Mouse (Mus musculus) liver, embryonic 16.5 days (tissue): ENCODE measurements around the gene Fnbp1l. TPM values are rescaled to one million over a fixed set of nuclear protein-coding genes. Genes with fewer than 3 reads are reported as not detected.

Source experiments
- ATAC-seq: fragments of 200-750 bp; cut with Nextera tagmentation; 2 replicates; pipeline ENCODE4 v1.8.0; 2017; ENCODE audit warnings: low read depth, mild to moderate bottlenecking, moderate number of reproducible peaks, moderate library complexity
- H3K27ac ChIP-seq: fragments of 300-500 bp; sonication (generic); 2 replicates; pipeline ENCODE4 v1.5.1; 2014; ENCODE audit warnings: mild to moderate bottlenecking, low read length
- H3K27me3 ChIP-seq: fragments of 300-500 bp; sonication (generic); 2 replicates; pipeline ENCODE4 v1.6.1; 2014; ENCODE audit warnings: low read depth, low read length, mixed read lengths; ENCODE audit not compliant: control insufficient read depth, insufficient read depth
- H3K36me3 ChIP-seq: fragments of 300-500 bp; sonication (generic); 2 replicates; pipeline ENCODE4 v1.6.1; 2014; ENCODE audit warnings: mild to moderate bottlenecking; ENCODE audit not compliant: control insufficient read depth, insufficient read depth
- H3K4me1 ChIP-seq: fragments of 300-500 bp; sonication (generic); 2 replicates; pipeline ENCODE4 v1.6.1; 2014; ENCODE audit warnings: low read depth, low read length, mixed read lengths; ENCODE audit not compliant: control insufficient read depth
- H3K4me2 ChIP-seq: fragments of 300-500 bp; sonication (generic); 2 replicates; pipeline ENCODE4 v1.6.1; 2014; ENCODE audit warnings: low read depth, low read length, mixed read lengths
- H3K4me3 ChIP-seq: fragments of 300-500 bp; sonication (generic); 2 replicates; pipeline ENCODE4 v1.5.1; 2014; ENCODE audit warnings: low read depth, mild to moderate bottlenecking, low read length
- H3K9ac ChIP-seq: fragments of 300-500 bp; sonication (generic); 2 replicates; pipeline ENCODE4 v1.6.1; 2014; ENCODE audit warnings: low read depth, low read length
- H3K9me3 ChIP-seq: fragments of 300-500 bp; sonication (generic); replicated peaks from 2 replicates; pipeline ENCODE4 v1.6.1; 2016; ENCODE audit warnings: low read length; ENCODE audit not compliant: control insufficient read depth
- WGBS: fragments of 180-500 bp; shearing (Covaris S2); extraction: QIAGEN DNeasy Blood & Tissue Kit; methylation state at CpG from one replicate; pipeline ENCODE4 v1.1.7; 2014; ENCODE audit not compliant: insufficient replicate concordance; 5-methylcytosine and 5-hydroxymethylcytosine counted together
- polyA plus RNA-seq: library from polyadenylated mRNA; unstranded; fragments of >200 nt; fragmentation: Nextera tagmentation; extraction: Ambion mirVana; gene quantifications from 2 replicates; pipeline ENCODE4 v1.2.1, GENCODE M21; 2015

The Fnbp1l gene
- polyA plus RNA-seq, 1 experiment from 2014 or later, result 4.1 TPM

DNA sequence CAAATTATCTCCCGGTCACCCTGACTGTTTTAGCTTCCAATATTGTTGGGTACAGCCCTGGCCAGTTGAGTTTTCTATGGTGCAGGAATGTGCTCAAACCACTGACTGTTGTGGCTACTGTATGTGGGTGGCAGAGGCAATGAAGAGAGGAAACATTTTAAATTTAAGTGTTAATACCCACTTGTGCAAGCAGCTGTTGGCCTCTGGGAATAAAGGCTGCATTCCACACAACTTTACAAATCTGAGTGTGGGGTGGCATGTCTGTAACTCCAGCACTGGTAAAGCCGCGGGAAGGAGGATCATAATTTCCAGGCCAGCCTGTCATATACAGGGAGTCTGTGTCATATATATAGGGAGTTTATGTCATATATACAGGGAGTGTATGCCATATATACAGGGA is 99.2 kb downstream of the Fnbp1l start:
- no peak overlapping the region for H3K4me3 ChIP-seq
- H3K9ac ChIP-seq, result no peak overlapping the region
- ATAC-seq, result no peak
- no peaks in the 10 kb centered on the region; the same call in 1 of the 2 replicates for H3K4me1 ChIP-seq
- H3K27ac ChIP-seq, result no peak overlapping the region
- 68% methylated on average over 3 of the region's 3 CpGs for WGBS
- no peaks in the 10 kb centered on the region for H3K9me3 ChIP-seq
- no peak overlapping the region for H3K4me2 ChIP-seq
- no peaks in the 10 kb centered on the region for H3K27me3 ChIP-seq
- H3K36me3 ChIP-seq, result no peaks in the 10 kb centered on the region

DNA sequence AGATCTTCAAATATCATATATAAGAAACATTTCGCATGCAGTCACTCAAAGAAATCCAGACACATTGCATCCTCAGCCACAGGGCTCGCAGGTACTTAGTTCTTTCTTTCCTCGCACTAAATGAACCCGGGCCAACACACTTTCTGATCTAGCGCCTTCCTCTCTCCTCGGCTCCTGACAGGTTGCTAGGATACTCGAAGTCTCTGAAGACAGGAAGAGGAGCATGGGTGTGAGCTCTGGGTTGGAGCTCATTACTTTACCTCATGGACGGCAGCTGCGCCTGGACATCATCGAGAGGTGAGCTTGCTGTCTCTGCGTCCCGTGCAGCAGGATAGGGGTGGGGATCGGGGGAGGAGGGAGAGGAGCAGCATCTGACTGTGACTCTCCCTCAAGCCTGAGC is 100.4 kb downstream of the Fnbp1l start:
- Histone ChIP-seq H3K27ac (no peak overlapping the region), H3K9me3 (no peaks in the 10 kb centered on the region), H3K36me3 (no peaks in the 10 kb centered on the region), H3K27me3 (no peaks in the 10 kb centered on the region), H3K9ac (no peak overlapping the region), H3K4me2 (no peak overlapping the region), H3K4me1 (no peaks in the 10 kb centered on the region; the same call in 1 of the 2 replicates), H3K4me3 (no peak overlapping the region)
- no peak for ATAC-seq
- 63% methylated on average over 13 of the region's 13 CpGs for WGBS

DNA sequence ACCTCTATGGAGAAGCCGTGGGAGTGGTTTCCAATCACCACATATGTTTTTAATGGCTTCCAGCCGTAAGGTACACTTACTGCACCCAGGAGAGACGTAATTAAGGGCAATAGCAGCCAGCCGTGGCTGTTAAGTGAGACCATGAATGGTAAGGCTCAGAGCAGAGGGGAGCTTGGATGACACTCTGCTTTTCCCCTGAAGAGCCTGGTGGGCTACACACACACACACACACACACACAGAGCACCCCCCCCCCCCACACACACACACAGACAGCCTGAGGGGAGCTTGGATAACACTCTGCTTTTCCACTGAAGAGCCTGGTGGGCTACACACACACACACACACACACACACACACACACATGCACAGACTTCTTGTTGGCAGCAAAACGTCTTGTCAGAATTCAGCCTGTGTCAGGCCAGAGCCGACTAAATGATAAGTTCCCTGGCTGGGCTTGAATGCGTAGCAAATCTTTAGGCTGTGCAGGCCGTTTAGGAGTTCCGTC is 101.2 kb downstream of the Fnbp1l start:
- H3K27ac ChIP-seq, result no peak overlapping the region
- no peaks in the 10 kb centered on the region; the same call in 1 of the 2 replicates for H3K4me1 ChIP-seq
- H3K9me3 ChIP-seq, result no peaks in the 10 kb centered on the region
- WGBS, result 52% methylated on average over 9 of the region's 9 CpGs
- no peak overlapping the region for H3K4me2 ChIP-seq
- H3K27me3 ChIP-seq, result no peaks in the 10 kb centered on the region
- H3K9ac ChIP-seq, result no peak overlapping the region
- H3K4me3 ChIP-seq, result no peak overlapping the region
- ATAC-seq, result no peak
- no peaks in the 10 kb centered on the region for H3K36me3 ChIP-seq

DNA sequence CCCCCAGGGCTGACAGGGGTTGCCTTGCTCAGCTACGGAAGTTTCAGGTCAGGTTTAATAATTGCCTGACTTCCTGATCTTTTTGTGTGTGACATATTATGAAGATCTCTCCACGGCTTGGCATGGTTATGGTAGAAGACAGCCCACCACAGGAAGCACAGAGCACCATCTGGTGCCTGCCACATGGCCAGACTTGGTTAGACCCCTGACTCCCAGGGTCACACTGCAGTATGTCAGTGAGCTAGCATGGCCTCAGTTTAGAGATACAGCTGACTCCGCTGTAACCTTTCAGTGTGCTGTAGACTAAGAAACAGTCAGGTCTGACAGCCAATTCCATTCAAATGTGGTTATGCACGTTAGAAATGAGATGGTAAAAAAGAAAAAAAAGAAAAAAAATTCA is 101.8 kb downstream of the Fnbp1l start:
- no peak overlapping the region for H3K4me2 ChIP-seq
- H3K4me1 ChIP-seq, result no peaks in the 10 kb centered on the region; the same call in 1 of the 2 replicates
- H3K27me3 ChIP-seq, result no peaks in the 10 kb centered on the region
- H3K9me3 ChIP-seq, result no peaks in the 10 kb centered on the region
- no peak overlapping the region for H3K9ac ChIP-seq
- no peak overlapping the region for H3K27ac ChIP-seq
- ATAC-seq, result no peak
- no peak overlapping the region for H3K4me3 ChIP-seq
- 37% methylated on average over 4 of the region's 4 CpGs for WGBS
- no peaks in the 10 kb centered on the region for H3K36me3 ChIP-seq

DNA sequence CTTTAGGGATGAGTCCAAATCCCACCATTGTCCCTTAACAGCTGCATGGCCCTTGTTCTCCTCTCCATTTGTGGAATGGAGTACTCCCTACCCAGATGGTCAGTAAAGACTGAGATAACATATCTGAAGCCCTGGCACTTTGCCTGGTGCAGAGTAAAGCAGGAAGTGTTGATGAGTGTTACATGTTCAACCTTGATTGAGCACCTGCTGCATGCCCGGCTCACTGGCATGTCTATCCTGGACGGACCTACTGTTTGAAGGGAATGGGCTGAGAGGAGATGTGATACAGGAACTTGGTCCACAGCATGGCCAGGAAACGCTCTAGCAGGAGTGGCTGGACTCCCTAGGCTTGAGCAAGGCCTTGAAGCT is 103.2 kb downstream of the Fnbp1l start:
- no peak for ATAC-seq
- Histone ChIP-seq H3K36me3 (no peaks in the 10 kb centered on the region), H3K27ac (no peak overlapping the region), H3K9ac (no peak overlapping the region), H3K4me2 (no peak overlapping the region), H3K9me3 (no peaks in the 10 kb centered on the region), H3K4me1 (no peaks in the 10 kb centered on the region; the same call in 1 of the 2 replicates), H3K4me3 (no peak overlapping the region), H3K27me3 (no peaks in the 10 kb centered on the region)
- 55% methylated on average over 3 of the region's 3 CpGs for WGBS

DNA sequence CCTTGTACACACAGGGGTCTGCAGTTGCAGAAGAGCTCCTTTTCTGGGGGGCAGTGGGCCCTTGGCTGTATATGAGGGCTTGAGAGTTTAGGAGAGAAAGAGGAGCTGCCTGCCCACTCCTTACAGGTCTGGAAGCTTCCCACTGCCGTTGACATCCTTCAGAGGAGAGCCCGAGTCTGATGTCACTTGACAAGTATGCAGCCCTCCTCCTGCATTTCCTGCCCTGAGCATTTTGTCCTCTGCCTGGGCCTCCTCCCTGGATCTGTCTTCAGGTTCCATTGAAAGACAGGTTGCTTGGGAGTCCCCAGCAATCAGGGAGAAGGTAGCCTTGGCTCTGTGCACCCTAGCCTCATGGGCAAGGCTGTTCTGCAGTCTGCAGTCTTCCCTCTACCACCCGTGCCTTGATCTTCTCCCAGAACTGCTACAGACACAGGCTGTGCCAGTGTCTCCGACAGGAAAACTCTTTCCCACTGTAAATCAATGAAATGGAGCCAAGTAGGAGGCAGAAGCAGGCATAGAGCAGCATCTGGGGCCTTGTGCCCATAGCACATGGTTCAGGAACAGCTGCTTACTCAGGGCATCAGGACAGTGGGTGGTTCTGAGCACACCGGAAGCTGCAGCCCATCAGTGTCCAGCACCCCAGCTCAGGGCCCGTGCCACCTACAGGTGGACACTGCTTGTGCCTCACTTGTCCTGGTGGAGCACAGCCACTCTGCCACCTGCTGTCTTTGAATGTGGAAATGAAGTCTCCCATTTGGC is 103.8 kb downstream of the Fnbp1l start:
- no peaks in the 10 kb centered on the region for H3K9me3 ChIP-seq
- ATAC-seq, result no peak
- H3K4me2 ChIP-seq, result no peak overlapping the region
- no peaks in the 10 kb centered on the region for H3K36me3 ChIP-seq
- no peak overlapping the region for H3K9ac ChIP-seq
- H3K27me3 ChIP-seq, result no peaks in the 10 kb centered on the region
- H3K4me3 ChIP-seq, result no peak overlapping the region
- H3K4me1 ChIP-seq, result peaks cover 5% of the 10 kb centered on the region
- no peak overlapping the region for H3K27ac ChIP-seq
- WGBS, result 55% methylated on average over 6 of the region's 6 CpGs

DNA sequence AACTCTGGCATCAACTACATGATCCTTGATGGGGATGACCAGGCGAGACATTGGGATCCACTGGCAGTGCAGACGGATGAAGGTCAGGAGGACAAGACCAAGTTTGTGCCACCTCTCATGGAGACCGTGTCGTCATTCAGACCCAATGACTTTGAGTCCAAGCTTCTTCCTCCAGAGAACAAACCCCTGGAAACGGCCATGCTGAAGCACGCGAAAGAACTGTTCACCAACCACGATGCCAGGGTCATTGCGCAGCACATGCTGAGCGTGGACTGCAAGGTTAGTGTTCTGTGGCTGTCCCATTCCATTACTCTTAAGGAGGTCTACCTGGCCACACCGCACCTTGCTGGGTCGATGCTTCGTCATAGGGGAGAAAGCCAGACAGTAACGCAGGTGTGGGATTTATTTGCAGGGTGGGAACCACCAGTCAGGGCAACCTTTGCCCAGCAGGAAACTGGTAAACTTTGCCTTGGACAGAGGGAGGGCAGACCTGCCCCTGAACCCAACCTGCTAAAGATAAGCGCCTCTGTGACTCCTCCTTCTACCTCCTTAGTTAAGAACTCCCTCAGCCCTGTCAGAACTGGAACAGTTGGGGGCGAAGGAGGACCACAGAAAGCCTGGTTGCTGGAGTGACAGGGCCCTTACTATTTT is 106.7 kb downstream of the Fnbp1l start:
- Histone ChIP-seq H3K9me3 (no peaks in the 10 kb centered on the region), H3K27me3 (no peaks in the 10 kb centered on the region), H3K36me3 (no peaks in the 10 kb centered on the region), H3K27ac (peak overlapping the region; percentile 38), H3K4me3 (no peak overlapping the region), H3K4me1 (peaks cover 11% of the 10 kb centered on the region), H3K4me2 (no peak overlapping the region), H3K9ac (no peak overlapping the region)
- peak; percentile 53 for ATAC-seq
- WGBS, result 64% methylated on average over 16 of the region's 16 CpGs

DNA sequence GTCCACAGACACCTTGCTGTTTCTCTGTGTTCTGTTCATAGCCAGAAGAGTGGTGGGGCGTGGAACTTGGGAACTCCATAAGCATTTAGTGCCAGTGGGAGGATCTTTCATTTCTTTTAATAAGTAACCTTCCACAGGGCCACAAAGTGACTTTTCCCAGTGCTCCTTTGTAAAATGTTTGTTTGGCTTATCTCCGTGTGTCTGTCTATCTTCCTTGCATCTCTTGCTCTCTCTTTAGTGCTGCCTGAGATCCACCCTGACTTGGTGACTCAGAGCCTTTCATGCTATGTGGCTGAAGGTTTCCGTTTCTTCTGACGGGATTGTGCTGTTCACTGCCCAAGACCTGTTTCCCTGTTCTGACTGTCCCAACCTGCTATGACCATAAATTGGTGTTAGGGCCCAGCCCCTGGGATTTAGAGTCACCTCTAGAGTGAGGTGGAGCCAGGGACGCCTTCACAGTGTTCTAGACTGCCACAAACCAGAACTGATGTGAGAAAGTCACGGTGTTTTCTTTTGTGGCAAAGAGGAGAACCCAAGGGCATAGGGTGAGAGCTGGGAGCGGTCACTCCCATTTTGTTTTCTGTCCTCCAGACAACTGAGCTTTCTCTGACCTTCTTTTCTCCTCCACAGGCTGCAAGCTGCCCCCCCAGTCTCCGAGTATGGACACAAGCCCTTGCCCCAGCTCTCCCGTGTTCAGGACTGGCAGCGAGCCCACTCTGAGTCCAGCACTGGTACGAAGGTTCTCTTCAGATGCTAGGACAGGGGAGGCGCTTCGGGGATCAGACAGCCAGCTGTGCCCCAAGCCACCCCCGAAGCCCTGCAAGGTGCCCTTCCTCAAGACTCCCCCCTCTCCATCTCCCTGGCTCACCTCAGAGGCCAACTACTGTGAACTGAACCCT is 107.5 kb downstream of the Fnbp1l start:
- Histone ChIP-seq H3K4me2 (no peak overlapping the region), H3K27me3 (no peaks in the 10 kb centered on the region), H3K27ac (peak overlapping the region; percentile 42), H3K9ac (no peak overlapping the region), H3K9me3 (no peaks in the 10 kb centered on the region), H3K36me3 (no peaks in the 10 kb centered on the region), H3K4me3 (no peak overlapping the region), H3K4me1 (peaks cover 11% of the 10 kb centered on the region)
- 53% methylated on average over 14 of the region's 14 CpGs for WGBS
- ATAC-seq, result no peak
